Mouse (Mus musculus): ENCODE data around the gene Ccdc169.

The Ccdc169 gene

GRCm38 (mm10) chr3:55137039-55137438 lies at the start of gene Ccdc169:
Gene Ccdc169 (plus strand): TSS chr3:55137339.
- in situ Hi-C loops (cut with MboI; ENCODE audit: unreplicated experiment in 2 of 2) = no loop called here

GRCm38 (mm10) chr3:55087360-55087759 lies 49.8 kb upstream of the Ccdc169 start:
- in situ Hi-C loops (cut with MboI; ENCODE audit: unreplicated experiment in 2 of 2) = no loop called here

- in situ Hi-C loops (cut with MboI; ENCODE audit: unreplicated experiment in 2 of 2) = no loop called here
Measured at GRCm38 (mm10) chr3:55088359-55088758, 48.8 kb upstream of the Ccdc169 start.

GRCm38 (mm10) chr3:55088843-55089242 lies 48.3 kb upstream of the Ccdc169 start:
- in situ Hi-C loops (cut with MboI; ENCODE audit: unreplicated experiment in 2 of 2) = no loop called here

DNA sequence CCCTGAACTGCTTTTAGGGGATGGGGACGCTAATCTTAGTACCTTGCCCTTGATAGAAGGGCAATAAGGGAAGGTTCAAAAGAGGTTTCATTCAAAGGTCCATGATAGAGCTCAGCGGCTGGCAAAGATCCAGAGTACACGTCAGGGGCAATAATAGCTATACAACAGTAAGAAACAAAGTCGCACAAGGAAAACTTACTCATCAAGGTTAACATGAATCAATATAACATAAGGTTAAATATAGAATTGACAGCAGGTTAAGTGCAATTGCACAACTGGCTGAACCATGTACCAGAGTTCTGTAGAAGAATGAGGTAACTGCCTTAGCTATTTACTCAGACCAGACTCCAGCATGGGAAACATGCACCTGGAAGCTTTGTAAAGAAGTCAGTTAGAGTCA lies 47.8 kb upstream of the Ccdc169 start:
- in situ Hi-C loops (cut with MboI; ENCODE audit: unreplicated experiment in 2 of 2) = no loop called here

GRCm38 (mm10) chr3:55093161-55093560 lies 44.0 kb upstream of the Ccdc169 start:
- in situ Hi-C loops (cut with MboI; ENCODE audit: unreplicated experiment in 2 of 2) = no loop called here

DNA sequence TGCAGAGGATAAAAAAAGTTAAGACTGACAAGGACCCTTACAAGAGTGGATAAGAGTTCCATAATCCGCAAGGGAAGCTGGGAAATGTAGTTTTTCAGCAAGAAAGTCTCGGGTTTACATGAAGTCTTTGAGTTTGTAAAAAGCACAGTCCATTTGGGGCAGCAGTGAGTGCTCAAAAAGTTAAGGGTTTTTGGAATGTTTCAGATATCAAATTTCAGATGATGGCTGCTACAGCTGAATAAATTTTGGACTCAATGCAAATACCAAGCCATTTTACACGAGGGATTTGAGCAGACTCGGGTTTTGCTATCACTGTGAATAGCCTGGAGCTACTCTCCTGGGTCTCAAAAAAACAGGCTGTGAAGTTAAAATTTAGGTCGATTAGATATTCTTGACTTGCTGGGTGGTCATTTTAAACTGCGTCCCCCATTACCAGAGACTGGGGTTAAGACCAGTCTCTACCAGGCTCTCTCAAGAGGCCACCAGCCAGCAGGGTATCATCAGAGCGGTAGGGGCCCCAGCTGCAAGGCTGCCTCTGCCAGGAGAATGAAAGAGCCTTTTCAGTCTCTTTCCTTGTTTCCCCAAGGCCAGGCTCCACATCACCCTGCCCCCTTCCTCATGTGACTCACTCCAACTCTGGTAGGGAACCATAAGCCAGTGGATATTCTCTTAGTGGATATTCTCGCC lies 41.0 kb upstream of the Ccdc169 start:
- in situ Hi-C loops (cut with MboI; ENCODE audit: unreplicated experiment in 2 of 2) = no loop called here

DNA sequence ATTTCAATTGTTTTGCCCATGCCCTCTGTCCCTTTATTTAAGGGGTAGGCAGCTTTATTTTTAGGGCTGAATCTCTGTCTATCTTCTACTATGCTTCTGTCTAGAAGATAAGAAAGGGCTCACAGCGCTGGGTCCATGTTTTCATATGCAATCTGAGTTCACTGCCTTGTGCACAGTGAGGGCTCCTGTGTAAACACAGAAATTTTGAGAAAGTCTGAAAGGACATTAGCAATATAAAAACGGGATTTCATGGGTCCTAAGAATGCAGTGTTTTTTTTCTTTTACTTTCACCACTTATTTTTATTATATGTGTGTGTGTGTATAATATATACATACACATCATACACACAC lies 40.5 kb upstream of the Ccdc169 start:
- in situ Hi-C loops (cut with MboI; ENCODE audit: unreplicated experiment in 2 of 2) = no loop called here

DNA sequence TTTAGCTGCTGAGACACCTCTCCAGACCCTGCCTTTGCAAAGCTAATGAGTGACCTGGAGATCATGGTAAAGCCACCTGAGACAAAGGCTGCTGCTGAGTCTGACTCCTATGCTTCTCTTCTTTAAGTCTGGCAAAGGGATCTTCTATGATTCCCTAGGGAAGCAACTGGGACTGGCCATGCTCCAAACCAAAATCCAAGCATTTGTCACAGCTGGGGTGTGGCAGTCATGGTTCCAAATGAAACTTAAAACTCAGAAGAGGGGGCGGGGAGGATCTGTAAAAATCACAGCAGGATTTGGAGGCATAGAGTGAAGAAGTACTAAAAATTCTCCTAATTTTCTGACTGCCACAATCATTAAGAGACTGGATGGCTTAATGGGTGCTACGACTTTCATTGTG lies 40.0 kb upstream of the Ccdc169 start:
- in situ Hi-C loops (cut with MboI; ENCODE audit: unreplicated experiment in 2 of 2) = no loop called here

DNA sequence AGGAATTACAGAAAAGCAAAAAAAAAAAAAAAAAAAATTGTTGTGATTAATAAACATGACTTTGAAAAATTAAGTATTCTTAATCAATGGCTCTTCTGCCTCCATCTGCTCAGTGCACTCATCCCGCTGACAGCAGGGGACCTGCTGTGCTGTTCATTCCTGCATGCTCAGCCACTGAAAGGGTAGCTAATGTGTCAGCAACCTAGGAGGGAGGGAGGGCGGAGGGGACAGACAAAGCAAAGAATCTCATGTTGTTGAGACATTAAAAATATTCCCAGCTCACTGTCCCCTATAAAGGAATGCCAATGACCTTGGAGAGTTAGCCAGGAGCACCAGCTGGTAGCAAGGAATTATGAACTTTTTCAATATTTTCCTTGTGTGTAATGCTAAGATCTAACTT lies 39.1 kb upstream of the Ccdc169 start:
- in situ Hi-C loops (cut with MboI; ENCODE audit: unreplicated experiment in 2 of 2) = no loop called here

DNA sequence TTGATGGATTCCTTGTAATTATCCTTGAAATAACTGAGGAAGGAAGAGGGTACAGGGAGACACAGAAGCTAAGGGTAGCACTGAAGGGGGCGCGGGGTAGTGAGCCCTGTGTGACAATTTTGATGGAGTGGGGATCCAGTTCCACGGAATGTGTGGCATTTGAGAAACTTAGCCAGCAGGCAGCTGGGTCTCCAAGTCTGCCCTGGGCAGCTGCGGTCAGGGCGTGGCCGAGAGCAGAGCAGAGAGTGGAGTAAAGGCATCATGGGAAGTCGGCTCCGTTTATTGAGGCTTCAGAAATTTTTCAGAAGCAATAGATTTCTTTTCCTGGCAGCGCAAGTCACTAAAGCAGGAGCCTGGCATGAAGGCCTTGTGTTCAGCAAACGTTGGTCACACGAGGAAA lies 38.1 kb upstream of the Ccdc169 start:
- in situ Hi-C loops (cut with MboI; ENCODE audit: unreplicated experiment in 2 of 2) = no loop called here

GRCm38 (mm10) chr3:55101092-55101491 lies 36.0 kb upstream of the Ccdc169 start:
- in situ Hi-C loops (cut with MboI; ENCODE audit: unreplicated experiment in 2 of 2) = loop anchor here in 1 of 2 experiments (25.0 kb wide), 1 partner anchor 289 kb away; the partner anchor contains the start of gene Rfxap

DNA sequence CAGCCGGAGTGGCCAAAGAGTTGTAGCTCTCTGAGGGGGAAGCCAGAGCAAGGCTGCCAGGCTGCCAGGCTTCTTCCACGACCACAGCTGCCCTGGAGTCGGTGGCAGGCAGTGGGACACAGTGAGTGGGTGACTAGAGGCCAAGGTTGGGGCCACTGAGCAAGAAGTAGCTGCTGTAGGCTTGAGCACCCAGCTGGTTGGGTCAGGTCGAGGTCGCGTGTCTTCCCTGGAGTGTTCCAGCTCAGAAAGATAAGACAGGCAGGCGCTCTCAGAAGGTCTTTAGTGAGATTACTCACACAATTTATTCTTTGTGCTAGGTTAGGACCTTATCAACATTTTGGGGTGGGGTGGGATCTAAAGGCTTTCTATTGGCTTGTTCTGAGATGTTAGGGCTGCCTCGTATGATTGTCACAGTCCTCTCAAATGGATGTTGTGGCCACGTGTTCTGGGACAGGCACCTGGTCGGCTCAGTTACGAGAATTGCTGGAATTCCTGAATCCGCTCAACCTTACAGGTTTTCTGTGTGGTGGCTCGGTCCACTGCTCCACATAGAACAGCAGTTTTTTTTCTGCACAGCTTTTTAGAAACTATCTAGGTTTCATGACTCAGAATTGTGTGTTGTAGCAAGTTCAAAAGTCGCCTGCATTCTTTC lies 31.6 kb upstream of the Ccdc169 start:
- in situ Hi-C loops (cut with MboI; ENCODE audit: unreplicated experiment in 2 of 2) = loop anchor here in 1 of 2 experiments (25.0 kb wide), 1 partner anchor 293 kb away; the partner anchor contains the start of gene Rfxap

DNA sequence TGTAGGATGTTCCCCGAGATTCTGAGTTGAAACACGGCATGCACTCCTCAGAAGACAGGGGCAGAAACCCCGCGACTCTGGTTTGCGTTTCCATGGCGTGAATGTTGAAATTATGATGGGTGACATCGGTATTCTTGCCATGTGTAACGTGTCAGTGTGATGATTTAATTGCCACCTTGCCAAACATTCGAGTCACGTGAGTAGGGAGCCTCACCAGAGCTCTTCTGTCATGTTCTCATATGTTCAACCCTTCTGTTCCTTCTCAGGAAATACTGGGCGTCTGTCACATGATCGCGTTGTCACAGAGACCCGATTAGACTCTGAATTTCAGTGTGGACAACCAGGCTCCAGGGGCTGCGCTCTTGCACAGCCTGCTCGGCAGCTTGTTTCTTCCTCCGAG lies 31.1 kb upstream of the Ccdc169 start:
- in situ Hi-C loops (cut with MboI; ENCODE audit: unreplicated experiment in 2 of 2) = loop anchor here in 1 of 2 experiments (25.0 kb wide), 1 partner anchor 294 kb away; the partner anchor contains the start of gene Rfxap

- in situ Hi-C loops (cut with MboI; ENCODE audit: unreplicated experiment in 2 of 2) = loop anchor here in 1 of 2 experiments (25.0 kb wide), 1 partner anchor 297 kb away; the partner anchor contains the start of gene Rfxap
Measured at GRCm38 (mm10) chr3:55109097-55109496, 28.0 kb upstream of the Ccdc169 start.

DNA sequence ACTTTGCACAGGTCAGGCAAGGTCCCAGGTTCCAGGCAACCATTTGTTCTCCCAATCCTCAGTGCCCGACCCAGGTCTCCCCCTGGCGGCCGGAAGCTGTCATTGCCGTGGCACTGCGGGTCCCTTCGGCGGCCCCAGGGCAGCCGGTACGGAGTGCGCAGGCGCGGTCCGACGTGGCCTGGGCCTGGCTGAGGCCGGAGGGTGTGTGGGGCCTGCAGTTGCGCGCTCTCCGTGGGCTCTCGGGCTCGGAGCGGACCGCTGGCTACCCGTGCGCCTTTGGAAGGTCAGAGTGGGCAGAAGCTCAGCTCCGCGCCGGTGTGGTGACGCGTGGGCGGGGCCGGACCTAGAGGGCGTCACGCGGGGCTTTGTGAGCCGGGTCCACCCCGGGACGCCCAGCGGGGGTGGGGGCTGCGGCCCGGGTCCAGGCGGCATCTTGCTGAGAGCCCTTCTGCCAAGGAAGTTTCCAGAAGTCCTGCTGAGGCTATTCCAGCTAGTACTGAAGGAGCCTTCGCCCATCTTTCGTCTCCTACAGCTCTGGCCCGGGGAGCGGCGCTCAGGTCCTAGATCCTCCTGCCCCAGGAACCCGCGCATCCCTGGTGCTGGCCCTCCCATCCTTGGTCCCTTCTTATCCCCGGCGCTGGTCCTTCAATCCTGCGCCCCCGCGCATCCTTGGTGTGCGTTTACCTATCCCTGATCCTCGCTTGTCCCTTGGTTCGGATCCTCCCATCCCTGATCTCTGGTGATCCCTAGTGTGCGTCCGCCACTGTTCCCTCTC lies 25.0 kb upstream of the Ccdc169 start, which contains the start of gene Spg20:
TSS of gene Spg20 (plus strand) at position 174 of the 775 bp plus-strand sequence.
- in situ Hi-C loops (cut with MboI; ENCODE audit: unreplicated experiment in 2 of 2) = loop anchor here in 1 of 2 experiments (25.0 kb wide), 1 partner anchor 300 kb away; the partner anchor contains the start of gene Rfxap

DNA sequence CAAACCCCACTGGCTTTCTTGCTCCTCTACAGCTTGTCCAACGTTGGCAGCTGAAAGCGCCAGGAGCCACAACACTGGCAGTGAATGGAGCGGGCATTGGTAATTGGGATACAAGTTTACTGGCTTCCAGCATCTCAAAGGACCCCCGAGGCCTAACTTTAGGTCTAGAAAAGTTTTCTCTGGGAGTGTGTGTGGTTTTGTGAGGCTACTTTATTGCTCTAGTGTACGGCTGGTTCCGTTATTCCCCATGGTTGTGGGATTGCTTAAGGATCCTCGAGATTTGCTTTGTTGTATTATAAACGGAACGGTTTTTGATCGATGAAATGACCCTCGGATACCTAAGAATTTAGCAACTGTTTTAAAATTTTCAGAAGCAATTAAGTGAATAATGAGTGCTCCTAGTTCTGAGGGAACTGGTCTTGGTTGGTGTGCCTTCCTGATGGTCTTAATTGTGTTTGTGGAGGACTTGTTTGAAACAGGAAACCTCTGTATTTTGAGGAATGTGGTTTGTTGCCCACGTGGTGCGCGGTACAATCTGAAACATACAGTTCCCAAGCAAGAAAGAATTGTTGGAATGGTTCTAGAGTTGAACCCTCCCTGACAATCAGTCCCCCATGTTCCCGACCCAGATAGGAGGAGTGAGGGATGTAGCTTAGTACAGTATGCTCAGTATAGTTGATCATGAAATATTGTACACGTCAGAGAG lies 24.3 kb upstream of the Ccdc169 start:
- in situ Hi-C loops (cut with MboI; ENCODE audit: unreplicated experiment in 2 of 2) = loop anchor here in 1 of 2 experiments (25.0 kb wide), 1 partner anchor 301 kb away; the partner anchor contains the start of gene Rfxap

- in situ Hi-C loops (cut with MboI; ENCODE audit: unreplicated experiment in 2 of 2) = loop anchor here in 1 of 2 experiments (25.0 kb wide), 1 partner anchor 302 kb away; the partner anchor contains the start of gene Rfxap
Measured at GRCm38 (mm10) chr3:55114313-55115065, 22.6 kb upstream of the Ccdc169 start.

GRCm38 (mm10) chr3:55115071-55115470 lies 22.1 kb upstream of the Ccdc169 start:
- in situ Hi-C loops (cut with MboI; ENCODE audit: unreplicated experiment in 2 of 2) = loop anchor here in 1 of 2 experiments (25.0 kb wide), 1 partner anchor 303 kb away; the partner anchor contains the start of gene Rfxap

Measured in v-Abl transformed pro-B cells (cell line).